Mouse (Mus musculus) small intestine, adult 2 months (tissue): ENCODE measurements at regions not wholly inside any gene's neighbourhood (a gene's known extent, or its start where the extent isn't known, plus 50 kb on each side); places are given as distances from the start of the nearest gene placed in this dataset.
"Not testable (repeated sequence)": the region's sequence is repeated elsewhere in the genome, so short reads cannot be mapped to it uniquely, and the experiment has no call there.

ENCODE experiments used
- CTCF ChIP-seq: fragments of 200-500 bp; IDR thresholded peaks from 2 replicates; pipeline ENCODE4 v1.5.1; 2012; ENCODE audit warnings: low read depth, mild to moderate bottlenecking, control low read depth, inconsistent platforms, low read length, moderate library complexity, mixed read lengths; ENCODE audit not compliant: insufficient replicate concordance, insufficient read length; ENCODE audit errors: extremely low read depth
- POLR2A ChIP-seq: fragments of 200-500 bp; IDR thresholded peaks from 2 replicates; pipeline ENCODE4 v1.6.1; 2012; ENCODE audit warnings: low read depth, mild to moderate bottlenecking, control low read depth, inconsistent platforms, low read length, moderate library complexity

DNA sequence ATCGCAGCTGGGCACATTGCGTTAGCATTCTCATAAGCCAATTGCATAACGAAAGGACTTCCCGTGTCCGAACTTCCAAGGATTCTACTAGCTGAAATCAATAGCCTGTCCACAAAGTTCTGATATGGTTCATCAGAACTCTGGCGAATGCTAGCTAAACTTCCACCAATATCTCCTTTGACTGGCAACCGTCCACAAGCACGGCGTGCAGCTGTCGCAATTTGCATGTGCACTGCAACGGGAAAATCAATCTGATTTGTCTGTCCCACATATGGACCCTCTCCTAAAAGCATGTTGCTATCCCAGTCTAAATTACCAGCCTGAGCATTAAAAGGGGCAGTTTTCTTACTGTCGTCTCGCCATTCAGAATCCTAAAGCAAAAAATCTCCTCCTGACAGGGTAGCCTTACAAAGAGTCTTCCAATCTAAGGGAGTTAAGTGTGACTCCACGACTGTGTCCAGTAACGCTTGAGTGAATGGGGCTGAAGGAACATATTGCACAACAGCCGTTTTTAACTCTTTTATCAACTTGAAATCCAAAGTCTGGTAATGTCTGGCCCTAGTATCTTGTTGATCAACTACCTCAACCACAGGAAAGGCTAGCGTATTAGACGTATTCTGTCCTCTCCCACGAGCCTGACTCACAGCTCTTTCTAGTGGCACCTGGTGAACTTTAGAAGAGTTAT is 59.3 kb upstream of the Ezr start:
- TF ChIP-seq POLR2A, CTCF: not testable (repeated sequence)
